Mouse (Mus musculus): ENCODE results near the gene Vrk2. TPM values are rescaled to one million over a fixed set of nuclear protein-coding genes. Genes with fewer than 3 reads are reported as not detected.

Vrk2 gene
- polyA plus RNA-seq, 1 experiment from 2014 or later, result 2.4 TPM

DNA sequence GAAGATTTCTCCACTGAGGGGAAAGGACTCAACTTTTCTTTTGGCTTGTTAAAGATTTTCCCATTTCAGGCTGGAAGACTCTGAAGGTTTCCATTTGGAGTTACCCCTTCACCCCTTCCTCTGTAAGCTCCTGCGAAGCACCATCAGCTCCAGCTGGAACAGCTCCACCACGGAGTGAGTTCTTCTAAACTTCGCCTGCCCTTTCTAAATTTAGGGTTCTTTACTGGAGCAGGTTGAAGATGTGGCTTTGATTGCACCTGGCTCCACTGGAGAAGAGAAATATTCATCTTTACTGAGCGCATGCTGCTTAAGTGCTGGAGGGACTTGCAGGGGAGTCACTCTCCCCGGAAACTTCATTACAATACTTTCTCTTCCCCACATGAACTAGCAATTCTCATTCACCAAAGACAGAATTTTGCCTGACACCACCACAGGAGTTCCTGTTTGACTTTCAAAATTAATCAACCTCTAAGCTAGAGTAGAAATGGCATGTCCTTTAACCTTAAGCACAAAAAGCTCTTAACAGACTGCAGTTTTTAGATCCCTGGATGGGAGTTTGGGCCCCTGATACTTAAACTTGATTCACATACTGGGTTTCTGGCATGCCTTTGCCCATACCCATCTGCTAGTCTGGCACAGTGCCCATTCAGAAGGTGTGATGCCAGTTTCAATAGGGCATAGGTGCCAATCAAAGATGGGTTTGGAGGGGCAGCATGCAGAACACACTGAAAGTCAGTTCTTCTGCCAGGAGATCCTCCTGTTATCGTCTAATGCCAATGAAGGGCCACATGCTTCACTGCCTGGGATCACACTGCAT lies 7.2 kb downstream of the Vrk2 start:
- no peaks in the 10 kb centered on the region for H3K9me3 ChIP-seq (ENCODE audit: control insufficient read depth, low read length)
- no peak overlapping the region for H3K4me3 ChIP-seq (ENCODE audit: low read depth, low read length)
- H3K36me3 ChIP-seq (ENCODE audit: control insufficient read depth, insufficient read depth, low read length), result no peaks in the 10 kb centered on the region
- no peak for ATAC-seq (ENCODE audit: low read depth)
- no peak overlapping the region for H3K4me2 ChIP-seq (ENCODE audit: low read depth, low read length)
- no peaks in the 10 kb centered on the region for H3K27me3 ChIP-seq (ENCODE audit: control insufficient read depth, insufficient read depth, low read length)
- H3K9ac ChIP-seq (replicated peaks; ENCODE audit: low read depth, low read length), result no peak overlapping the region
- WGBS, result 80% methylated on average over 6 of the region's 6 CpGs
- no peak overlapping the region for H3K27ac ChIP-seq (ENCODE audit: low read depth, low read length)
- H3K4me1 ChIP-seq (ENCODE audit: control insufficient read depth, insufficient read depth, low read length), result no peaks in the 10 kb centered on the region

DNA sequence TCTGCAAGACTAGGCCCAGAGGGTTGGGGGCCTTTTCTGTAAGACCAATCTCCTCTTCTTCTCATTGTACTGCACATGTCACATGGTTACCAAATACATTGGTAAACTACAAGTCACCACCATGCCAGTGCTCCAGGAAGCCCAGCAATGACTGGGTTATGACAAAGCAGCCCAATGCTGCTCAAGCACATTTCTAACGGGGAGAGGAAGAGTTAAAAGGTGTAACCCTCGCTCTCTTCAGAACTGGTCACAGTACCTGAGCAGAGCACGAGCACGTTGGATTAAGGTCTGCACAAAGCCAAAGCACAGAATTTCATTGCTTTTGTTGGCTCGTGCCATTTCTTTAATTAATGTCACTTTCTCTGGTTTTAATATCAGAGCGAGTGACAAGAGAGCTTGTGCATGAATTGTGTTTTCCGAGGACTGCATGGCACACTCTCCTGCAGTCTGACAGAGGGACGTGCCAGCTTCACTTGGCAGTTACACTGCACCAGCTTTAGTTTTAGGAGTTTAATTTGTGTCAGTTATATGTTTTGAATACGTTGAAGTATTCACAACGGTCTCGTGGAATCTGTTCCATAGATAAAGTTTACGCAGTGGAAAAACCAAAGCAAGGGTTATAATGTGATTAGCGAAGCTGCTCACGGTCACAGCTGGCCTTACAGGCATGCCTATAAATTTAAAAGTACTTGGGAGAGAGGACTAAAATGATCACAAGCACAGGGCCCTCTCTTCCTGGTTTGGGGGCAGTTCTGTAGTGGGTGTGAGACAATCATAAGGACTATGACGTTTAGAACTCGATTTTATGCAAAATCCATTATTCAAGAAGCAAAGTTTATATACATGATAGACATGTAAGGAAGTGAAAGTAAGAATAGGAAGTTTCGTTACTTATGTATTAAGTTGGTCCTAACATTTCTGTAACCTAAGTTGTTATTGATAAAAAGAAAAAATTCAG lies 8.1 kb downstream of the Vrk2 start:
- peak; percentile 54; the same call in 1 of the 2 replicates for ATAC-seq (ENCODE audit: low read depth)
- no peaks in the 10 kb centered on the region for H3K9me3 ChIP-seq (ENCODE audit: control insufficient read depth, low read length)
- 57% methylated on average over 17 of the region's 17 CpGs for WGBS

DNA sequence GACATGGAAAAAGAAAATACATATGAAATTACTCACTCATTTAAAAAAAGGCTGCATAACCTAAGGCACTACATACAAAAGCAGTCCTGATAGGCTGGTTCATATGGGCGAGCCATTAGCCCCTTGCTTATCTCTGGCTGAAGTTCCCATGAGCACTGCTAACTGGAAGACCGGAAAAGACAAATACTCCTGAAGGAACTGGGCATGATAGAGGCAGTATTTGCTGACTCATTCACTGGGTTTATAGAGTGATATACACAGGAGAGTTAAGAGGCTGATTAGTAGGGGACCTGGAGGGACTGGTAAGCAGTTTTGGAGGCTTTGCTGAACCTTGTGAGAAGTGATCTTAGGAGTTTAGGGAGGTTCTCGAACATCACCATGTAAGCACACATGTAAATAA lies 42.2 kb downstream of the Vrk2 start:
- no peaks in the 10 kb centered on the region for H3K4me1 ChIP-seq (ENCODE audit: control insufficient read depth, insufficient read depth, low read length)

More for the DNA sequence above, 8.1 kb downstream of the Vrk2 start:
- Histone ChIP-seq H3K4me3 (ENCODE audit: low read depth, low read length) (no peak overlapping the region), H3K27me3 (ENCODE audit: control insufficient read depth, insufficient read depth, low read length) (no peaks in the 10 kb centered on the region), H3K4me2 (ENCODE audit: low read depth, low read length) (no peak overlapping the region), H3K9ac (replicated peaks; ENCODE audit: low read depth, low read length) (no peak overlapping the region), H3K36me3 (ENCODE audit: control insufficient read depth, insufficient read depth, low read length) (no peaks in the 10 kb centered on the region), H3K27ac (ENCODE audit: low read depth, low read length) (no peak overlapping the region), H3K4me1 (ENCODE audit: control insufficient read depth, insufficient read depth, low read length) (no peaks in the 10 kb centered on the region)

DNA sequence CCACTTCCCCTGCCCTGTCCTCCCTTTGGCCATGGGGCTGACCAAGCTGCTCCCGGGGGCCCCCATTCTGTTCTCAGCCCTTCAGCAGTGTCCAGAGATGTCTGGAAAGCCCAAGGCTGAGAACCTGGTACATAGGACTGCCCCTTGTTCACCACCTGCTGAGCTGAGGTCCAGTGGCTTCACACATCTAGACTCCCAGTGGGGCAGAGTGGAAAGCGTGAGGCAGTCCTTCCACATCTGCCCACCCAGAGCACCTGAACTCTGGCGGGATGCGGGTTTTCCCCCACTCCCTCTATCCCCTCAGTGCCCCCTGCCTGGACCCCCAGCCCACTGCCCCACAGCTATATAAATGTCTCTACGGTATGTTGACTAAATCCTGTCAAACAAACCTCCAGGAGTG lies 56.0 kb downstream of the Vrk2 start:
- H3K27me3 ChIP-seq (ENCODE audit: control insufficient read depth, insufficient read depth, low read length), result no peaks in the 10 kb centered on the region
- no peak for ATAC-seq (ENCODE audit: low read depth)
- no peaks in the 10 kb centered on the region for H3K9me3 ChIP-seq (ENCODE audit: control insufficient read depth, low read length)
- H3K4me3 ChIP-seq (ENCODE audit: low read depth, low read length), result no peak overlapping the region
- no peak overlapping the region for H3K27ac ChIP-seq (ENCODE audit: low read depth, low read length)
- no peak overlapping the region for H3K9ac ChIP-seq (replicated peaks; ENCODE audit: low read depth, low read length)
- no peaks in the 10 kb centered on the region for H3K36me3 ChIP-seq (ENCODE audit: control insufficient read depth, insufficient read depth, low read length)
- H3K4me2 ChIP-seq (ENCODE audit: low read depth, low read length), result no peak overlapping the region
- WGBS, result 95% methylated on average over 5 of the region's 5 CpGs
- no peaks in the 10 kb centered on the region for H3K4me1 ChIP-seq (ENCODE audit: control insufficient read depth, insufficient read depth, low read length)

More for the DNA sequence above, 42.2 kb downstream of the Vrk2 start:
- Histone ChIP-seq H3K9me3 (ENCODE audit: control insufficient read depth, low read length) (no peaks in the 10 kb centered on the region), H3K4me3 (ENCODE audit: low read depth, low read length) (no peak overlapping the region), H3K27ac (ENCODE audit: low read depth, low read length) (no peak overlapping the region), H3K27me3 (ENCODE audit: control insufficient read depth, insufficient read depth, low read length) (no peaks in the 10 kb centered on the region), H3K9ac (replicated peaks; ENCODE audit: low read depth, low read length) (no peak overlapping the region), H3K36me3 (ENCODE audit: control insufficient read depth, insufficient read depth, low read length) (no peaks in the 10 kb centered on the region), H3K4me2 (ENCODE audit: low read depth, low read length) (no peak overlapping the region)
- 93% methylated on average over 3 of the region's 3 CpGs for WGBS
- ATAC-seq (ENCODE audit: low read depth), result no peak

DNA sequence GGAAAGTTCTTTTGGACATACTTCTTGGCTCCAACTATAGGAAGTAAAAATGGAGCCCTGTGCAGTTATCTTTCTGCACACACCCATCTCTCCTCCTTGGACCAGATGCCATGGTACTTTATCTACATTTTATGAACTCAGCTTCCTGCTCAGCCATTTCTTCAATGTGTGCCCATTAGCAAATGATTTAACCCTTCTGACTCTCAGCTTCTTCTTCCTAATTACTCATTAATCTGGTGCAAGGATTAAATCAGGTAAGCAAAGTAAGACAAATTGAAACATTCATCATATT lies 60.0 kb downstream of the Vrk2 start:
- H3K27ac ChIP-seq (ENCODE audit: low read depth, low read length), result no peak overlapping the region
- H3K27me3 ChIP-seq (ENCODE audit: control insufficient read depth, insufficient read depth, low read length), result no peaks in the 10 kb centered on the region
- no peaks in the 10 kb centered on the region for H3K4me1 ChIP-seq (ENCODE audit: control insufficient read depth, insufficient read depth, low read length)
- H3K9ac ChIP-seq (replicated peaks; ENCODE audit: low read depth, low read length), result no peak overlapping the region
- no peak overlapping the region for H3K4me2 ChIP-seq (ENCODE audit: low read depth, low read length)
- H3K36me3 ChIP-seq (ENCODE audit: control insufficient read depth, insufficient read depth, low read length), result no peaks in the 10 kb centered on the region
- H3K9me3 ChIP-seq (ENCODE audit: control insufficient read depth, low read length), result no peaks in the 10 kb centered on the region
- H3K4me3 ChIP-seq (ENCODE audit: low read depth, low read length), result no peak overlapping the region
- ATAC-seq (ENCODE audit: low read depth), result no peak

DNA sequence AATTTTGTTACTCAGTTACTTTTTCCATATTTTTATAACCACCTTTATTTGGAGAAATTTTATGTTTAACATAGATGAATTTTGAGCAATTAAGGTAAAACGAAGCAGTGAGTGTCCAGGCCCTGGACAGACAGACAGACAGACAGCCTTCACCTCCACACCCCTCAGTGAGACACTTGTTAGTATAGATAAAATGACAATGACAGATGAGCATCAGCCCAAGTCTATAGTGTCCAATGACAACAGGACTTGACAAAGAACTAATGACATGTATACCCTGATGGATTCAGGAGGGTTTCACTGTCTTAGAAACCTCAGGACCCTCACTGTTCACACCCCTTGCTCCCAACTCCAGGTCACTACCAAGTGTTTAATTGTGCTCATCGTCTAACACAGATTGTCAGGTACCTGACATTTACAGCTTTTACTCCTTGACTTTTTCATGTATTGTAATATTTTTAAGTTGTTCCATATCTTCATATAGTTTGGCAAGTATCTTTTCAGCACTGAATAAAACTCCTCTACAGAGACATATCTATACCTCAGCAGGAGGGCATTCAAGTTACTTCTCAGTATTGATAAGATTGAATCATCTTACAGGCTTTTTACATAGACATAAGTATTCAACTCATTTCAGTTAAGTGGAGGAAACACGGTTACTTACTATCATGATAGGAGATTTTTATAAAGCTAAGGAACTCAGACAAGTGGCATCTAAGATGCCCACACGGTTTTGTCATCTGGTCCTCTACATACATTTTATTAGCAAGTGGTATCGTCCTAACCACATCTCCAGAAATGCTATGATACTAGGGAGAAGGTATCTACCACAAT lies 60.6 kb downstream of the Vrk2 start:
- H3K4me2 ChIP-seq (ENCODE audit: low read depth, low read length), result no peak overlapping the region
- no peak for ATAC-seq (ENCODE audit: low read depth)
- H3K9me3 ChIP-seq (ENCODE audit: control insufficient read depth, low read length), result no peaks in the 10 kb centered on the region
- no peaks in the 10 kb centered on the region for H3K36me3 ChIP-seq (ENCODE audit: control insufficient read depth, insufficient read depth, low read length)
- no peaks in the 10 kb centered on the region for H3K4me1 ChIP-seq (ENCODE audit: control insufficient read depth, insufficient read depth, low read length)
- H3K27ac ChIP-seq (ENCODE audit: low read depth, low read length), result no peak overlapping the region
- H3K4me3 ChIP-seq (ENCODE audit: low read depth, low read length), result no peak overlapping the region
- no peaks in the 10 kb centered on the region for H3K27me3 ChIP-seq (ENCODE audit: control insufficient read depth, insufficient read depth, low read length)
- no peak overlapping the region for H3K9ac ChIP-seq (replicated peaks; ENCODE audit: low read depth, low read length)
- 93% methylated on average over 5 of the region's 5 CpGs for WGBS

DNA sequence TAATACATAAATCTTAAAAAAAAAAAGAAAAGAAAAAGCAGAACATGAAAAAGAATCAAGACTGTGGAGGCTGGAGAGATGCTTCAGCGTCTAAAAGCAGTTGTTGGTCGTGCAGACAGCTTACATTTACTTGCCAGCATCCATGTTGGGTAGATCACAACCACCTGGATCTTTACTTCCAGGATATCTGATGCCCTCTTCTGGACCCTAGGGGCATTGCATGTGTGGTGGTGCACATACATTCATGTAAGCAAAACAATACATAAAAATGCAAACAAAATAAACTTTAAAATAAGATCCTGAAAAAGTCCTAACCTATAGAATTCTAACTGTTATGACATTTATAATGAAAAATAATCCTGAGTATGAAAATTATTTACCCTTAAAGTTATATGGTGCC lies 66.9 kb downstream of the Vrk2 start:
- 95% methylated on average over 2 of the region's 2 CpGs for WGBS
- H3K4me1 ChIP-seq (ENCODE audit: control insufficient read depth, insufficient read depth, low read length), result no peaks in the 10 kb centered on the region
- H3K36me3 ChIP-seq (ENCODE audit: control insufficient read depth, insufficient read depth, low read length), result no peaks in the 10 kb centered on the region

DNA sequence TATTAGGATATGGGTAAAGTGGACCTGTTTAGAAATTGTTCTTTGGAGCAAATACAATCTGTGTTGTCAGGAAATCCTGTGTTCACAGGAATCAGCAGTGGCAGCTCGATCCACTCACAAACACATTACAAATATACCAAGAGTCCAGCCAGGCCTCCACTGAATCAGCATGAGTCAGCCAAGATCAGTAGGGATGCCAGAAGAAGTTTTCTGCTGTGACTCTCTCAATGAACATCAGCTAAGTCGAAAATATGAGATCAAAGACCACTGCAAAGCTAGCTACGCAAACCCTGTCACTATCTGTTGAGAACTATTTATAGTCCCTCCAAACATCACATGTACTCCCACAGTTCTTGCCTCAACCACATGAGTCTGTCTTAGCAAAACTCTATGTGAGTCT lies 74.8 kb downstream of the Vrk2 start:
- H3K4me3 ChIP-seq (ENCODE audit: low read depth, low read length), result no peak overlapping the region
- H3K27me3 ChIP-seq (ENCODE audit: control insufficient read depth, insufficient read depth, low read length), result no peaks in the 10 kb centered on the region
- no peak overlapping the region for H3K4me2 ChIP-seq (ENCODE audit: low read depth, low read length)
- WGBS, result 87% methylated on average over 3 of the region's 3 CpGs
- H3K36me3 ChIP-seq (ENCODE audit: control insufficient read depth, insufficient read depth, low read length), result no peaks in the 10 kb centered on the region
- no peak for ATAC-seq (ENCODE audit: low read depth)
- no peaks in the 10 kb centered on the region for H3K9me3 ChIP-seq (ENCODE audit: control insufficient read depth, low read length)
- no peak overlapping the region for H3K9ac ChIP-seq (replicated peaks; ENCODE audit: low read depth, low read length)
- H3K27ac ChIP-seq (ENCODE audit: low read depth, low read length), result no peak overlapping the region
- no peaks in the 10 kb centered on the region for H3K4me1 ChIP-seq (ENCODE audit: control insufficient read depth, insufficient read depth, low read length)

More for the DNA sequence above, 66.9 kb downstream of the Vrk2 start:
- H3K9me3 ChIP-seq (ENCODE audit: control insufficient read depth, low read length), result no peaks in the 10 kb centered on the region
- no peak overlapping the region for H3K4me2 ChIP-seq (ENCODE audit: low read depth, low read length)
- ATAC-seq (ENCODE audit: low read depth), result no peak
- H3K27me3 ChIP-seq (ENCODE audit: control insufficient read depth, insufficient read depth, low read length), result no peaks in the 10 kb centered on the region
- H3K27ac ChIP-seq (ENCODE audit: low read depth, low read length), result no peak overlapping the region
- H3K4me3 ChIP-seq (ENCODE audit: low read depth, low read length), result no peak overlapping the region
- H3K9ac ChIP-seq (replicated peaks; ENCODE audit: low read depth, low read length), result no peak overlapping the region
